Mouse (Mus musculus) left cerebral cortex, adult 2 months (tissue): ENCODE measurements around the gene Rexo4. TPM values are rescaled to one million over a fixed set of nuclear protein-coding genes. Genes with fewer than 3 reads are reported as not detected.

Source experiments
- DNase-seq, 2 experiments: peaks; one replicate each; pipeline ENCODE4 v3.0.0; 2021 to 2022; ENCODE audit warnings: low spot score in 2 of 2, mixed read lengths in 1 of 2; ENCODE audit errors: extremely low spot score in 1 of 2
- H3K27ac ChIP-seq: fragments of 200-600 bp; 2 replicates; pipeline ENCODE4 v1.8.1; 2022
- H3K4me3 ChIP-seq: fragments of 200-600 bp; 2 replicates; pipeline ENCODE4 v1.8.1; 2022
- CTCF ChIP-seq: fragments of 200-600 bp; IDR thresholded peaks from 2 replicates; pipeline ENCODE4 v1.8.1; 2022; ENCODE audit warnings: antibody characterized with exemption, mild to moderate bottlenecking, moderate library complexity
- intact Hi-C: fragments of 180-260 bp; cut with DNase I; formaldehyde crosslinking; loops from one replicate; pipeline ENCODE4 v1.15.1; 2025
- total RNA-seq, 2 experiments: library from RNA; stranded (reverse); gene quantifications; 2 replicates each; pipeline ENCODE4 v1.2.3; 2021

The Rexo4 gene
- total RNA-seq, 2 experiments from 2014 or later = 60.1 to 69.6 TPM

DNA sequence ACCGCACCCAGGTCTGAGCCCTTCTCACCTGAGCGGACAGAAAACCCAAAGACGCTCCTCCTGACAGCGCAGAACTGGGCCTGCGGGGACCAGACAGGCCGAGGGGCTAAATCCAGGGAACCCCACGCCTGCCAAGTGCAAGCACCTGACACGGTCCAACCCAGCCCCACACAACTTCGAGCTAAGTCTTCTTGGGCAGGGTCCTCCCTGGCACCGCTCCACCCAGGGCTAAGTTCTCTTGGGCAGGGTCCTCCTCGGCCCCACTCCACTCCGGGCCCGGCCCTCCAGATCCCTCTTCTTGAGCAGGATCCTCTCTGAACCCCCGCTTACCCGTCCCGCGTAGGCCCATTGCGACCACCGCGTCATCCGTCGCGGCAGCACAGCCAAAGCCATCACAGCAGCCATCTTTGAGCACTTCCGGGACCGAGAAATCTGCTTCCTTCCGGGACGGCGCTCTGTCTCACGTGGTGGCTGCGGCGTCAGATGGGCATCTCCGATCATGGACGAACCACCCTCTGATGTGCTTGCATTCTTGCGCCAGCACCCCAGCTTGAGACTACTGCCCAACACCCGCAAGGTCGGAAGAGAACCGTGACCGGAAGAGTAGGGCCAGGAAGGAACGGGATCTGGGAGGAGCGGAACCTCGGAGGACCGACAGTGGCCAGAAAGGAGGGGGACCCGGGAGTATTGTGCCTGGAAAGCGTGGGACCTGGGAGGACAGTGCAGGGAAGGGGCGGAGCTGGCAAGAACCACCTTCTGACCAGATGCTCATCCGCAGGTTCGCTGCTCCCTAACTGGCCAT lies 48.1 kb downstream of the Rexo4 start, which contains the start of the genes Surf2 and Surf1:
TSS of gene Surf2 (plus strand) at position 441 of the 802 bp plus-strand sequence.
TSS of gene Surf1 (minus strand) at position 604 of the 802 bp plus-strand sequence.
- Histone ChIP-seq H3K4me3 (peak within 1 kb of the TSS; percentile 87), H3K27ac (peak within 1 kb of the TSS; percentile 91)
- intact Hi-C loops = loop anchor here (2.0 to 10.0 kb wide), 2 partner anchors 17 to 109 kb away; partner anchors contain the start of genes Slc2a6 and Surf4
- peak; percentile 82 to 83 for DNase-seq
- TF ChIP-seq CTCF = no peak

DNA sequence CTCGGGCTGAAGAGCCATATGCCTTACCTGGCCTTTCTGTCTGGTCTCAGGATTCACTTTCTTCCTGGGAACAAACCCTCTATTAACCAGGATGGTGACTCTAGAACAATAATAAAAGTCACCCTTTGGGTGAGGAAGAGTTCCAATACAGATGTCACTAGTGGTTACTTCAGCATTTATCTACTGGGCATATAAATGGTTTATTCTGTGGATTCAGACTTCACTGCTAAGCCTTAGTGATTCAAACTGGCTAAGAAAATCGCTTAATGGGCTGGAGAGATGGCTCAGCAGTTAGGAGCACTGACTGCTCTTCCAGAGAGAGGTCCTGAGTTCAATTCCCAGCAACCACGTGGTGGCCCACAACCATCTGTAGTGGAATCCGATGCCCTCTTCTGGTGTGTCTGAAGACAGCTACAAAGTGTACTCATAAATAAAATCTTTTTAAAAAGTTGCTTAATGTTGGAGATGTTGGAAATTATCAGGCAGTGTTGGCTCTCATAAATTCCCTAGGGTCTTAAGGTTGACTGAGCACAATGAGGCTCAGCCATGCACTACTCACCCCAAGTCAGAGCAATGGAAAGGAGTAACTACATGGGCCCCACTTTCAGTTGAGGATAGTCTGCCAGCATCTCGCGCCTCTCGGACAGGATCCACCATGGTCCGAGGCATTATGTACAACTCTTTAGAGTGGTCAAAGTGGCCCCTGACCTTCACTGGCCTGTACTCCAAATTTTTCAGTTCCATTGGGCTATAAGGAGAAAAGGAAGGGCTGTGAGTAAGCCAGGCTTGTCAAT lies 49.8 kb downstream of the Rexo4 start:
- Histone ChIP-seq H3K27ac (no peak overlapping the region), H3K4me3 (no peak overlapping the region)
- no peak; the same call in 1 of the 2 replicates for TF ChIP-seq CTCF
- DNase-seq = no peak
- intact Hi-C loops = loop anchor here (10.0 kb wide), 1 partner anchor 110 kb away; the partner anchor contains the start of gene Slc2a6

DNA sequence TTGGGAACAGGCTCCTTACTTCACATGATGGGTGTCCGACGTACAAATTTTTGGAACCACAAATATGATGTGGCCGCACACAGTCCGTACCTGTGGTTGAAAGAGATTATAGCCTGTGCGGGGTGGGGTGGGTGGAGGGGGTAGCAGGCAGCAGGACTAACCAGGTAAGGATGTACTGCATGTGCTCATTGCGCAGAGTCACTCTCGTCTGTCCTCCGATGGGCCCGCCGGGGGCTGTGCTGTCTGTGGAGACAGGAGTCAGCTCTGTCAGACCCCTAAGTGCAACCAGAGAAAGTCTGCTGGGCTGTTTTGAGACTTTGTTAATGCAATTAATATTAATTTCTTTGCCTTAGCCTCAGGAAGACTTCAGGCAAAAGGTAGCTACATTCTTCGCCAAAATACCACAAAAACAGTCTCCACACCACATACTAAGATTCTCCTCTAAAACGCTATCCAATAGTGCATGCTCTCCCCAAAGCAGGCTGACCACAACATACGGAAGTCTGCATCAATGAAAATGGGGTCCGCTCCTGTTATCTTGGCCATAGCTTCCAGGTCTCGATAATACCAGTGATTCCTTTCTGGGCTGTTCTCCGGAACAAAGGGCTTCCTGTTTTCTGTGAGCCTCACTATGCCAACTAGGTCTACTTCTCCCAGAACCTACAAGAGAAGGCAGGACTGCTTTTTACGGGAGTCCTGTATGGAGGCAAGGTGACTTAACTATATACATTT lies 50.6 kb downstream of the Rexo4 start:
- H3K27ac ChIP-seq = no peak overlapping the region
- no peak overlapping the region for H3K4me3 ChIP-seq
- TF ChIP-seq CTCF = no peak
- peak in 1 of 2 experiments; percentile 6 for DNase-seq
- intact Hi-C loops = loop anchor here (10.0 kb wide), 1 partner anchor 111 kb away; the partner anchor contains the start of gene Slc2a6

DNA sequence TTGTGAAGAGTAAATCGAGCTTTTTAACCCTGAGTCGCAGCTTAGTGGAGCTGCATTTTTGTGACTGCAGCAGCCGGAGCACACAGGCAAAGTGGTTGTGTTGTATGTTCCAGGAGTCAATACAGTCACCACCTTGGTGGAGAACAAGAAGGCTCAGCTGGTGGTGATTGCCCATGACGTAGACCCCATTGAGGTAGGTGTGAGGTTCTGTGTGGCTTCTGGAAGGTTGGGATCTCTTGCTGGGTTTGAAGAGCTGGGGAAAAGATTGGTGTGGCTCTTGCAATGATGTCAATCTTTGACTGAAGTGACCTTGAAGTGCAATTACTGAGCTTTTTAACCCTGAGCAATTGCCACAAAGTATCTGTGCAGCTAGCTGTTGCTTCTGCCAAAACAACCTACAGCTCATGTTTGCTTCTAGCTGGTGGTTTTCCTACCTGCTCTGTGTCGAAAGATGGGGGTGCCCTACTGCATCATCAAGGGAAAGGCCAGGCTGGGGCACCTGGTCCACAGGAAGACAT lies 51.9 kb downstream of the Rexo4 start:
- intact Hi-C loops = loop anchor here (10.0 kb wide), 1 partner anchor 112 kb away; the partner anchor contains the start of gene Slc2a6
- Histone ChIP-seq H3K27ac (no peak overlapping the region), H3K4me3 (peak overlapping the region; percentile 93)
- no peak for TF ChIP-seq CTCF
- peak in 1 of 2 experiments; percentile 7 for DNase-seq

DNA sequence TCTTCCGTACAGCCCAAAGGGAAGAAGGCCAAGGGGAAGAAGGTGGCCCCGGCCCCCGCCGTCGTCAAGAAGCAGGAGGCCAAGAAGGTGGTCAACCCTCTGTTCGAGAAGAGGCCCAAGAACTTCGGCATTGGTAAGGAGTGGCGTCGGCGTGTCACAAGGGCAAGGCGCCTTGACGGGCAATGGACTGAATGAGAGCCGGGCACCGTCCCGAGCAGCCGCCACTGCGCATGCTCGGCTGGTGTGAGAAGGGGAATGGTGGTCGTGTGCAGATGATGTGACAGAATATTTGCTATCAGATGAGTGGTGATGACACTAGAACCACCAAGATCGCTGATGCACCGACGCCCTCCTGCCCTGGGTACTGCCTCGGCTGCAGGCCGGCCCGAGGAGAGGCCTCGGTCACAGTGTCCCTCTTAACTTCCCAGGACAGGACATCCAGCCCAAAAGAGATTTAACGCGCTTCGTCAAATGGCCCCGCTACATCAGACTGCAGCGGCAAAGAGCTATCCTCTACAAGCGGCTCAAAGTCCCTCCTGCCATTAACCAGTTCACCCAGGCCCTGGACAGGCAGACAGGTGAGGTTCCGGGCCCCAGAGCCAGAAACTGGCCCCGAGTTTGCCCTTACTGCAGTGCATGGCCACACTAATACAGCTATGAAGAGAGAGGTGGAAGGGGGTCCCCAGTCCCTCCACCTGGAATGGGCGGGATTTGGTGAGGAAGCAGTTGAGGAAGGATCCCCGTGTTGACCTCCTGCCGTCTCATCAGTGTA lies 53.0 kb downstream of the Rexo4 start:
- H3K4me3 ChIP-seq = peak overlapping the region; percentile 93
- peak; percentile 58 to 59 for DNase-seq
- TF ChIP-seq CTCF = no peak
- intact Hi-C loops = loop anchor here (1.0 to 10.0 kb wide), 2 partner anchors 22 to 114 kb away; partner anchors contain the start of genes Slc2a6 and Surf4
- peak overlapping the region; percentile 89 for H3K27ac ChIP-seq

DNA sequence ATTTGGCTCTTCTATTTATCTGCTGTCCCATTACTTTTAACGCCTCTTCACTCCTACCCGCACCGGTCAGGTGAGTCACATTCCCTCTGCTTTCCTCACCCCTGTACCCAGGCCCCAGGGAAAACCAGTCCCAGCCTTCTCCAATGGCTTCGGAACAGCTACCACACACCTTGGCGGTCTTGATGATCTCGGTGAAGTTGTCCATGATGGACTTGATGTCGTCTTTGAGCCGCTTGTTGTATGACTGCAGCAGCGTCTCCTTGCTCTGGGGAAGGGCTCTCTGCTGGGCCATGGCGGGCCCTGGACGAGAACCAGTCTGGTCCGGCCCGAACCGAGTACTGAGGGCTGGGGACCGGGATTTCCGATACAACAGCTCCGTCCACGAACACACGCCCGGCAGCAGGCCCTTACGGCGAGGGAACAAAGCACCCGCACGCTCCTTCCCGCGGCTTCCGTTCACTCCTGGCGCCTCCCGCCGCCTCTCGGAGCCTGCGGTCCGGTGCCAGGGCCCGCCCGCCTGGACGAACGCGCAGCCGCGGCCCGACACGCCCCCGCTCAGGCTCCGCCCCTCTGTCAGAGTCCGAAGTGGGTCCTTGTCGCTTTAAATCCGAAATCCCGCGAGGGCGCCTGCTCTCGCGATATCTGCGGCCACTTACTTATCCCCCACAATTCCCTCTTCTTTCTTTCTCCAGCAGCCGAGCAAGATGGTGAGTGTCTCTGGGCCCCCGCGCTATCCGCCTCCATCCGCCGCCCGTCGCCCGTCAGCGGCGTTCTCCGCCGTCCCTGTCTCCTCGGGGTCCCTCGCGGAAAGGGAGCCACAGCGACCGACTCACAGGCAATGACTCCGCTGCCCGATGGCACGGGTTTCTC lies 53.8 kb downstream of the Rexo4 start, which contains the start of the genes Med22 and Rpl7a:
TSS of gene Med22 (minus strand) at position 554 of the 870 bp plus-strand sequence.
TSS of gene Rpl7a (plus strand) at position 641 of the 870 bp plus-strand sequence.
- intact Hi-C loops = loop anchor here (1.0 to 10.0 kb wide), 2 partner anchors 23 to 114 kb away; partner anchors contain the start of genes Slc2a6 and Surf4
- no peak for TF ChIP-seq CTCF
- Histone ChIP-seq H3K27ac (peak within 1 kb of the TSS; percentile 89), H3K4me3 (peak within 1 kb of the TSS; percentile 93)
- DNase-seq = peak; percentile 100

DNA sequence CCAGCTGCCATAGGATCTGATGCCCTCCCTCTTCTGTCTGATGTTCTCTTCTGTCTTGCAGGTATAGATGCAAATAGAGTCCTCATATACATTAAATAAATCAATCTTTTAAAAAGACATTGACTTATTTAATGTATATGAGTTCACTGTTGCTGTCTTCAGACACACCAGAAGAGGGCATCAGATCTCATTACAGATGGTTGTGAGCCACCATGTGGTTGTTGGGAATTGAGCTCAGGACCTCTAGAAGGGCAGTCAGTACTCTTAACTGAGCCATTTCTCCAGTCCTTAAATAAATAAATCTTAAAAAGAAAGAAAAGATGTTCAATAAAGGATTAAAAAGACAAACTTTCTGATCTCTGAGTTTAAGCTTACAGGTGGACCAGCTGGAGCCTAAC lies 54.8 kb downstream of the Rexo4 start:
- TF ChIP-seq CTCF = peak; percentile 38
- Histone ChIP-seq H3K4me3 (peak overlapping the region; percentile 93), H3K27ac (0 out of 2 replicates have a peak overlapping the region, but pooled peaks have one; percentile 80)
- intact Hi-C loops = loop anchor here (10.0 kb wide), 1 partner anchor 535 kb away; the partner anchor contains the start of gene Brd3os
- no peak for DNase-seq

DNA sequence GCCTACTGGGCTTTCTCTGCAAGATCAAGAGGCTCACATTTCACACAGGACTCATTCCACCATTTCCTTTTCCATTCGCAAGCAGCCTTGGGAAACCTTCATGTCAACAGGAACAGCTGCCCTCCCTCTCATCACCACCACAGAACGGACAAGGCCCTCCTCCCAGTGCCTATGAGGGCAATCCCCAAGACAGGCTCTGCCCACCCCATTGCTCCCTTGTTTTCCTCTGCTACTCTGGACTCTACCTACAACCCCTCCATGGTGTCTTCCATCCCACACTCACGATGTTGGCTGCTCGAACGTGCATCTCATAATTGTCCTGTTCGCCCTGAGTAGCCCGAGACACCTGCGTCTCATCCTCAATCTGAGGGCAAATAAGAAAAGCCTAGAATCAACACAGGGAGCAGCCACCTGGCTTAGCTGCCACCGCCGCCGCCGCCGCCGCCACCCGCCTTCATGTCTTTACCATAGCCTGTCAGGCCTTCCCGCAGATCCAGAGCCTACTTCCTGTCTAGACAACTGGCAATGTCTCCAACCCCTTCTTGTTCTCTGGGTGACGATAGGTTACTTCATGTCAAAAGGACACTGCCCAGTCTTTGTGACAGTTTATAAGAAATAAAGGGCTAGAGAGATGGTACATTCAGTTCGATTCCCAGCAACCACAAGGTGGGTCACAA lies 55.3 kb downstream of the Rexo4 start:
- Histone ChIP-seq H3K4me3 (no peak overlapping the region), H3K27ac (no peak overlapping the region)
- TF ChIP-seq CTCF = no peak
- DNase-seq = peak in 1 of 2 experiments; percentile 10
- intact Hi-C loops = loop anchor here (10.0 kb wide), 1 partner anchor 536 kb away; the partner anchor contains the start of gene Brd3os
